Mouse (Mus musculus) kidney, adult 9 months (tissue): ENCODE results near the gene Heatr1.
A peak's percentile ranks its signal among the peaks of the same experiment; 100 is the strongest.

Source experiments
- DNase-seq: peaks from one replicate; pipeline ENCODE4 v3.0.0; 2022

The Heatr1 gene

DNA sequence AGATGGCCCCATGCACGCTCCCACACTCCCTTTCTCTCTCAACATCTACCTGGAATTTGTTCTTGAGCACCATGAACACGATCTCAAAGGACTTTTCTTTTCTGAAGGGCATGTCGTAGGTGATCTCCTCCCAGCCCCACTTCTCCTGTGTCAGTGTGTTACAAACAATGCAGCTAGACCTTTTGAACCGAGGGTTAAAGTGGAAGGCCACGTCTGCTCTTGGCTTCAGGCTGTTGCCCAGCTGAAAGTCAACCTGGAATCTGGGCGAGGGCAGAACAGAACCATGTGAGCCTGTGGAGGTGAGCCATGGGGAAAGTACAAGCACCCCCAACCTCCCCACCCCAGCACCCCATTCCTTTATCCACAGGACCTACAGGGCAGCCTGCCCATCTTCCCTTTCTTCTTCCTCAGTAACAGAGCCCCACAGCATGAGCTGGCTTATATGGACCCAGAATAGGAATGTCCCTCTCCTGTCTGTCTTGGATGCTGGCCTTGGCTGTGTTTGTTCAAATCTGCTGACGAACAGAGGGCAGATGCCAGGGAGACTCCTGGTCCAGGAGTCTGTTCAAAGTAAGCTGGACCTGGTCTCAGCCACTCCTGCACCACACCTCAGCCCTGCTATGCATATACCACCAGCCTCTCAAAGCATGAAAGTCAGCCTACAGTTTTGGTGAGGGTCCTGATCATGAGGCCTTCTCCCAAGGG is 60.0 kb downstream of the Heatr1 start:
- DNase-seq: peak; percentile 56

DNA sequence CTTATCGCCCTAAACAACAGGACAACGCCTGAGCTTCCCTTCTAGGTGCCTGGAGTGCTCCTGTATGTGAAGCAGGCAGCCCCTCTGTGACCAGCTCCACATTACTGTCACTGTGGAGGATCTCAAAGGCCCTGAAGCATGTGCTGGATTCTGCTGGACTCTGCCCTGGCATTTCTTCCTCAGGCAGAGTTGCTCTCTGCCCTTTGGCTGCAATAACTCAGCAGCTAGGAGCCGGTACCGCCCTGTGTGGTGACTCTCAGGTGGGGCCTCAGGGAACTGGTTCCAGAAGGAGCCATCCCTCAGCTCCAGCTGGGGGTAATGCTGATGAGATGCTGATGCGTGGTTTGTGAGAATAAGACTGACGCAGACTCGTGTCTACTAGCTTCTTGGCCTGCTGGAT is 61.9 kb downstream of the Heatr1 start:
- DNase-seq: peak; percentile 80

- peak; percentile 77 for DNase-seq
These were observed 65.6 kb downstream of the Heatr1 start for GRCm38 (mm10) chr13:12460443-12460842.

DNA sequence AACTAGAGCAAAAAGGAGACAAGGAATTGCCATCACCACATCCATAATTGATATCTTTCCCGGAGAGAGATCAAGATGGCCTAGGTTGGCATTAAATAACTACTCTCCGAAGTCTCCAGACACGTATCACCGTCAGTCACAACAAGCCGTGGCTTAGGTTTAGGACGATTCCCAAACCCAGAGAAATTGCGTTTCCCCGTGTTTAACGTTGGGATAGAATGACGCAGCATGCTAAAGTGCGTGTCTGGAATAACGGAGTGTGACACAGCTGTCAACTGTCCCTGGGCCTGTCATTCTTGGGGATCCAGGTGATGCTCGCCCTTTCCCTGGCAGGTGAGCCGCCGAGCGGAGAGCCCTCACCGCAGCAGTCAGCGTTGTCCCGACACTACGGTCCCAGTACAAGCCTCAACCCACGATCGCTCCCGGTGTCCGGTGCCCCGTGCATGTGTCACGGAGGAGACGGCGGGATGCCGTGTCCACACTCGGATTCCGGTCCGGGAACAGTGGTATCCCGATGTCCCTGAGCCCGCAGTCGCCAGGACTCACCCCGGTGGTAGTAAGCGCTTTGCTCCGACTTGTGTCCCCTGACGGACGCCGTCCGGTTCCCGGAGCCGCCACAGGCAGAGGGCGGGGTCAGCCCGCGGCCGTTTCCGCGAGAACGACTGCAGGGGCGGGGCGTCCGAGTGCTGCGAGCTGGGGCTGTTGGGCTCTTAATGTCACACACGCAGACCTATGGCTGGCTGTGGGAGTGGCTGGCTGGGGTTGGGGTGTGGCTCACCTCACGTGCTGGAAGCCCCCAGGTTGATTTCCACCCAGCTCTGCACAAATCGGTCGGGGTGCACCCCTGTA is 66.3 kb downstream of the Heatr1 start:
- peak; percentile 96 for DNase-seq

GRCm38 (mm10) chr13:12461730-12462119 is 66.9 kb downstream of the Heatr1 start:
- no peak for DNase-seq

DNA sequence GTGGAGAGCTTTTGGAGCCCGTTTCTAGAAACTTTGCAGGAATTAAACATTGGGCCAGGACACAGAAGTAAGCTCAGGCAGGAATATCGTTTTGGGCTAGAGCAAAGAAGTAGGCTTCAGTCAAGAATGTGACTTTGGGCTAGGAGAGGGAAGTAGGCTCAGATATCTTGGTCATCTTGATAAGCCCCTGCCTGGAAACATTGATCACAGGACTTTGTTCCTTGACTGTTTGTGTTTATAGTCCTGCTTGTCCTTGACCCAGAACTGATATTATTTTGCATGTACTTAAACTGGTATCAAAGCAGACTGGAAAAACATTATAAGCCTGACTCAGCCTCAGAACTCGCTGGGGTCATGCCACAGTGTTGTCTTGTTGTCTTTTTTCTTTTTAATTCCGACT is 67.8 kb downstream of the Heatr1 start:
- no peak for DNase-seq

GRCm38 (mm10) chr13:12464159-12464558 is 69.3 kb downstream of the Heatr1 start:
- peak; percentile 49 for DNase-seq

DNA sequence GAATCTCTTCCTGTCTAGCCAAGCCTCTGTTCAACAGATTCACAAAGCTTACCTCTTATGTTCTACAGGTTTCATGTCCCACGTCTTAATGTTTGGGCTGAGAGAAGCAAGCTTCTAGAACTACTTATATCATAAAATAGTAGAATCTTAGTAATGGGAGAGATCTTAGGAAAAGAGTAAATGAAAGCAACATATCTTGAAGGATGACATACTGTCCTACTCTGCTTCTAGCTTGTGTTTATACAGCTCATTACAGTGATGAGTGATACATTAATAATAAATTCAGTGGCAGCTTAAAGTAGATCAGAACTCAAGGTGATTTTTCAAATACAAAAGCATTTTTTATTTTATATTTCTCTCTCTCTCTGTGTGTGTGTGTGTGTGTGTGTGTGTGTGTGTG is 70.0 kb downstream of the Heatr1 start, which contains the start of gene Lgals8:
TSS of gene Lgals8 (minus strand) at position 101 of the 400 bp plus-strand sequence.
- DNase-seq: no peak

GRCm38 (mm10) chr13:12468488-12468887 is 73.7 kb downstream of the Heatr1 start:
- no peak for DNase-seq

GRCm38 (mm10) chr13:12473724-12474378 is 79.0 kb downstream of the Heatr1 start:
- peak; percentile 76 for DNase-seq

DNA sequence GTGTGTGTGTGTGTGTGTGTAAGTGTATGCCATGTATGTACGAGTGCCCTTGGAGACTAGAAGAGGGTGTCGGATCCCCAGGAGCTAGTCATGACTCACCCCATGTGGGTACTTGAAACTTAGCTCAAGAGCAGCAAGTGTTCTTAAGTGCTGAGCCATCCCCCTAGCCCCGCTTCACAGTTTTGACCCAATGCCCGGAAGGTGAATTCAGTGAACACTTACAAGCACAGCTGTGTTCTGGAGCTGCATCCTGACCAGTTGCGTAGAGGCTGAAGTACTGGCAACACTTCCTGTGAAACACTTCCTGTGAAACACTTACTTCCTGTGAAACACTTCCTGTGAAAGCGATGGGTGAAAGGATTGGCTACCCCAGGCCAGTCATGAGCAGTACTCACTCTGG is 80.4 kb downstream of the Heatr1 start:
- DNase-seq: no peak

DNA sequence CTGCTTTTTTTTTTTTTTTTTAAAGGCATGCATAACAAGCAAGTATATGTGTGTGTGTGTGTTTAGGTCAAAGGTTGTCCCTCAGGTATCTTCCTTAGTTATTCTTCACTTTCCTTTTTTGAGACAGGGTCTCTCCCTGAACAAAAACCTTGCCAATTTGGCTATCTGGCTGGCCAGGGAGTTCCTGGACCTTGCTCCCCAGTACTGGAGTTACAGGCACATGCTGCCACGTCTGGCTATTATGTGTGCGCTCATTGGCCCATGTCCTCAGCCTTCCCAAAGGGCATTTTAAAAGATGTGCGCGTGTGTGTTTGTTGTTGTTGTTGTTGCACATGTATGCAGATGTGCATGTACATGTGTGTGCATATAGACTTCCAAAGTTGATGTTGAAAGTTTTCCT is 82.1 kb downstream of the Heatr1 start:
- peak; percentile 58 for DNase-seq

DNA sequence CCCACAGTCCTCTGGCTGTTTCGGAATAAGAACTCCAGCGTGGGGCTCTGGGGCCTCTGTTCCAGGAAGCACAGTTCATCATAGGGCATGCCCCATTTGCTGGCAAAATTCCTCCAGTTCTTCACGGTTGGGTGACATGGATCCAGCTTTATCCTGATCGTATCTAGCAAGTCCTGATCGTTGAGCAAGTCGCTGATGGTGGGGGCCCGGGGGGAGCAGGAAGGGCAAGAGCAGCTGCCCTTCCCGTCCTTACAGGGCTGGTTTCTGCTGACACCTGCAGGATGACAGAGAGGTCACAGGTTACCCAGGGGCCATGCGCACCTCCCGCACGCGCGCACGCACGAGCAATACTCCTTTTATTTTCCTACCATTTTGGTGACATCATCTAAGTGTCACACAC is 83.5 kb downstream of the Heatr1 start:
- DNase-seq: peak; percentile 92

GRCm38 (mm10) chr13:12479802-12480201 is 85.0 kb downstream of the Heatr1 start:
- DNase-seq: no peak

GRCm38 (mm10) chr13:12485197-12485596 is 90.4 kb downstream of the Heatr1 start:
- DNase-seq: no peak

DNA sequence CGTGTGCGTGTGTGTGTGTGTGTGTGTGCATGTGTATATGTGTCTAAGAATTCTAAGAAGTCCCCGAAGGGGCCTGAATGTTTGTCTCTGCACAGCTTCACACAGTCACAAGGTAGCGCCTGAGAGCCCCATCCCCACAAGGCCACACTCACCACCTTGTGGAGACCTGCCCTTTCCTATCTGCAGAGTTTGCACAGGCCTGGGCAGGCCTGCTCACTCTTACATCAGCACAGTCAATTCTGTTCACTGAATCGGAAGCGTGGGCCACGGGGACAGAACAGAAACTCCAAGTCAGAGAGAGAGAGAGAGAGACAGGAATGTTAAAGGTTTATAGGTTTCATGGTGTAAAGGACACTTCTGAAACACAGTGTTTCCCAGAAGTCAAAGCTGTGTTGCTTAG is 90.8 kb downstream of the Heatr1 start:
- no peak for DNase-seq
